Mouse (Mus musculus): Measurements from ENCODE around the gene Tekt4. TPM values are rescaled to one million over a fixed set of nuclear protein-coding genes. Genes with fewer than 3 reads are reported as not detected.

Tekt4 gene
- 2.6 and 3.0 TPM in 2 replicates for polyA plus RNA-seq (2015; fragmentation: Nextera tagmentation; extraction: Ambion mirVana)

GRCm38 (mm10) chr17:25454272-25454671 is at the start of gene Tekt4:
Tekt4 (plus strand) TSS chr17:25454615.
- Histone ChIP-seq H3K27ac (no peak within 1 kb of the TSS), H3K27me3 (no peaks in the 10 kb centered on the region), H3K36me3 (no peaks in the 10 kb centered on the region), H3K4me3 (no peak within 1 kb of the TSS), H3K9me3 (no peaks in the 10 kb centered on the region), H3K9ac (no peak within 1 kb of the TSS), H3K4me2 (no peak within 1 kb of the TSS), H3K4me1 (no peaks in the 10 kb centered on the region)
- no peak for ATAC-seq (ENCODE audit: borderline replicate concordance, extremely low read depth, low FRiP score, low TSS enrichment)
- WGBS, result 47% methylated on average over 2 of the region's 2 CpGs

GRCm38 (mm10) chr17:25405224-25405895 is 49.1 kb upstream of the Tekt4 start:
- 10% methylated on average over 10 of the region's 10 CpGs for WGBS
- Histone ChIP-seq H3K27ac (no peak overlapping the region), H3K36me3 (no peaks in the 10 kb centered on the region), H3K4me2 (no peak overlapping the region), H3K27me3 (no peaks in the 10 kb centered on the region), H3K4me3 (no peak overlapping the region), H3K9me3 (no peaks in the 10 kb centered on the region), H3K4me1 (peaks cover 14% of the 10 kb centered on the region), H3K9ac (no peak overlapping the region)
- peak; percentile 34; the same call in 1 of the 2 replicates for ATAC-seq (ENCODE audit: borderline replicate concordance, extremely low read depth, low FRiP score, low TSS enrichment)

- Histone ChIP-seq H3K4me2 (no peak overlapping the region), H3K4me3 (no peak overlapping the region), H3K9me3 (no peaks in the 10 kb centered on the region), H3K36me3 (no peaks in the 10 kb centered on the region), H3K4me1 (peaks cover 18% of the 10 kb centered on the region), H3K27ac (no peak overlapping the region), H3K9ac (no peak overlapping the region), H3K27me3 (no peaks in the 10 kb centered on the region)
- no peak for ATAC-seq (ENCODE audit: borderline replicate concordance, extremely low read depth, low FRiP score, low TSS enrichment)
- WGBS, result 37% methylated on average over 6 of the region's 6 CpGs
These were observed 48.4 kb upstream of the Tekt4 start for GRCm38 (mm10) chr17:25406011-25406441.

GRCm38 (mm10) chr17:25407352-25407751 is 47.1 kb upstream of the Tekt4 start:
- Histone ChIP-seq H3K4me1 (peaks cover 22% of the 10 kb centered on the region), H3K4me2 (no peak overlapping the region), H3K4me3 (no peak overlapping the region), H3K27me3 (no peaks in the 10 kb centered on the region), H3K9me3 (no peaks in the 10 kb centered on the region), H3K36me3 (no peaks in the 10 kb centered on the region), H3K9ac (no peak overlapping the region), H3K27ac (no peak overlapping the region)
- ATAC-seq (ENCODE audit: borderline replicate concordance, extremely low read depth, low FRiP score, low TSS enrichment), result no peak
- WGBS, result 64% methylated on average over 4 of the region's 4 CpGs

DNA sequence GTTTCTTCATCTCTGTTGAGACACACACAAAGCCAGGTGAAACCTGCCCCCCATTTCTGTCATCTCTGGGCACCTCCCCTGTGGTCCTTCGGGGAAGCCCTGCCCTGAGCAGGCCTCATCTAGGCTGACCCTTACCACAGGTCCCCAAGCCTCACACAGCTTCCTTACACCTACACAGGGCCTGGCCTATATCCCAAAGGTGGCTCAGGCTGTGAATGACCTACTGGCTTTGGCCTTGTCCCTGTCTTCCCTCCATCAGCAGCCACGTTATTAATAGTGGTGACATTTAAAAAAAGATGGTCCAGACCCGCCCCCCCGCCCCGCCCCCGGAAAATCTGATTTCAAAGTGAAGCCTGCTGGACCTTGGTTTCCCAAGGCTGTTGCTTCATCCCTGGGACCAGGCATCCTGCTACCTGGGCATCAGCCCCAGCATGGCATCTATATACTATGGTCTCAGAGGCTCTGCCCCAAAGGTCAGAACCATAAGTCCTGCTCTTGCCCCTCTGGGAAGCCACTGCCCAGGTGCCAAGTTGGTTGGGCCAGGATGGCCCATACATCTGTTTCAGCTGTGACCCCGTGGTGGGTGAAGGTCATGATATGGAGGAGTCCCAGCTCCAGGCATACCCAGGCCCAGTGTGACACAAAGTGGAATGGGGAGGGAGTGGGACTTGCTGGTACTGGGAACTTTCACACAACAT is 46.0 kb upstream of the Tekt4 start:
- no peak overlapping the region for H3K4me3 ChIP-seq
- no peak overlapping the region for H3K9ac ChIP-seq
- H3K9me3 ChIP-seq, result no peaks in the 10 kb centered on the region
- H3K36me3 ChIP-seq, result no peaks in the 10 kb centered on the region
- no peak overlapping the region for H3K27ac ChIP-seq
- no peak for ATAC-seq (ENCODE audit: borderline replicate concordance, extremely low read depth, low FRiP score, low TSS enrichment)
- H3K27me3 ChIP-seq, result no peaks in the 10 kb centered on the region
- no peak overlapping the region for H3K4me2 ChIP-seq
- WGBS, result 82% methylated on average over 7 of the region's 7 CpGs
- peaks cover 22% of the 10 kb centered on the region for H3K4me1 ChIP-seq

DNA sequence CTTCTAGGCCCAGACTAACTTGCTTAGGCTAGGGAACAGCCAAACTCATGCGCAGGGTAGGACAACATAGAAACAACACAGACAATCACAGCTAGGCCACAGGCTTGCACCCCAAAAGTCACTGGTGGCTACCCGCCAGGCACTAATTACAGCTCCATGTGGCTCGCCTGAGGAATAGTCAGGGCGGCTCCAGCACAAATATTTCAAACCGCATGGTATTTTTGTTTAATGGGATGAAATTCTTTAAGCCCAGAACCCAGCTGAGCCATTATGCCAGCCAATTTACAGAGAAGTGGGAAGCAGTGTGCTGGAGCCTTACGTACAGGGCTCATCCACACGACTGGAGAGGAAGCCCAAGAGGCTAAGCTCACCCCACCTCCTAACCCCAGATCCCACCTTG is 44.8 kb upstream of the Tekt4 start:
- Histone ChIP-seq H3K4me3 (no peak overlapping the region), H3K4me2 (no peak overlapping the region), H3K36me3 (no peaks in the 10 kb centered on the region), H3K9me3 (no peaks in the 10 kb centered on the region), H3K27me3 (no peaks in the 10 kb centered on the region), H3K4me1 (peaks cover 28% of the 10 kb centered on the region), H3K9ac (no peak overlapping the region), H3K27ac (no peak overlapping the region)
- no peak for ATAC-seq (ENCODE audit: borderline replicate concordance, extremely low read depth, low FRiP score, low TSS enrichment)
- 63% methylated on average over 7 of the region's 7 CpGs for WGBS

DNA sequence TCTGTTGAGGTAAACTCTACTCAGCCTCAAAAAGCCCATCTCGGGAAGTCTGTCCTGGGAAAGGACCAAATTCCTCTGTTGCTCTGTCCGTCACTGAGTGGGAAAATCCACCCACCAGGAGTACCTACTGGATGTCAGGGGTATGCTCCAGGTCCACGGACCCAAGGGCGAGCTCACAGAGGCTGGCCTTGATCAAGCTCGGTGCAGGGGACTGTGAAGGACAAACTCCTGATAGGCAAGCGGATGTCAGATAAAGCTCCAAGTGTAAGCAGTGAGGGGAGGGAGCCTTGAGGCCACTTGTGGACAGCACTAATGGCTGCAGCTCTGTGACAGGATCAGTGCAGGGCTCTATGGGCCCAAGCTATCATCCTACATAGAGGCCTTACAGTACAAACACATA is 44.2 kb upstream of the Tekt4 start:
- no peak for ATAC-seq (ENCODE audit: borderline replicate concordance, extremely low read depth, low FRiP score, low TSS enrichment)
- Histone ChIP-seq H3K36me3 (no peaks in the 10 kb centered on the region), H3K27ac (no peak overlapping the region), H3K9ac (no peak overlapping the region), H3K4me1 (peaks cover 29% of the 10 kb centered on the region), H3K4me2 (no peak overlapping the region), H3K27me3 (no peaks in the 10 kb centered on the region), H3K9me3 (no peaks in the 10 kb centered on the region), H3K4me3 (no peak overlapping the region)
- WGBS, result 62% methylated on average over 6 of the region's 6 CpGs

DNA sequence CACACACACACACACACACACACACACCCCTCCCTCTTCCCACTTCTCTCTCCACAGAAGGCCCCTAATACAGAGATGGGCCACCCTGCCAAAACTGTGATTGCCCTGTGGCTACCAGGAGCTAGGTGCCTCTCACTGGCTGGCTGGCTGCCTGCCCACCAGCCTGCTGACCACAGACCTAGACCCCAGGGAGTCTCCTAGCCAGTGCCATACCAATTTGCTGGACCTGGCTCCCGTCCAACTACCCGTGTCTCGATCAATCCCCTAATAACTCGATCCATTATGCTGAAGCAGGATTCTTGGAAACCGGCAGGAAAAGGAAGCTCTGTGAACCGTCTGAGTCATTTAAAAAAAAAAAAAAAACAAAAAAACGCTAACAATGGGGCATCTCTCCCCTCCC is 43.6 kb upstream of the Tekt4 start:
- no peak overlapping the region for H3K27ac ChIP-seq

DNA sequence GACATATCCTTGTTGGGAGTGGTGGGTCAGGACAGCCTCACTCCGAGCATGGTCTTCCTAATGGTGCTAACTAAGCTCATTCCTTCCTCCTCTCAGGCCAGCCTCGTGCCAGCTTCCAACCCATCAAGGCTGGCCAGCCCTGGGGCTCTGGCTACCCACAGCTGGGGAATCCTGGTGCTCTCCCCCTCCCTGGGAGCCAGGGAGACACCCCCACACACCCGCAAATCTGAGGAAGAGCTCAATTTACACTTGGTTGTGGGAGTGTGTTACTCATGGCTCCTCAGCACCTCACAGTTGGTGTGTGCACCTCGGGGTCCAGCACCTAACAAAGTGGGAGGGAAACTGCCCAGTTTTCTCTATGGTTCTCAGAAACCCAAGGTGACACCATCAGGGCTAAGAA is 43.2 kb upstream of the Tekt4 start:
- Histone ChIP-seq H3K4me2 (no peak overlapping the region), H3K27ac (no peak overlapping the region), H3K27me3 (no peaks in the 10 kb centered on the region), H3K36me3 (no peaks in the 10 kb centered on the region), H3K4me1 (peaks cover 29% of the 10 kb centered on the region), H3K9me3 (no peaks in the 10 kb centered on the region), H3K4me3 (no peak overlapping the region), H3K9ac (no peak overlapping the region)
- ATAC-seq (ENCODE audit: borderline replicate concordance, extremely low read depth, low FRiP score, low TSS enrichment), result no peak
- WGBS, result 44% methylated on average over 4 of the region's 4 CpGs

More for the DNA sequence above, 43.6 kb upstream of the Tekt4 start:
- WGBS, result 29% methylated on average over 7 of the region's 7 CpGs
- H3K4me3 ChIP-seq, result no peak overlapping the region
- H3K9ac ChIP-seq, result no peak overlapping the region; the same call in 1 of the 2 replicates
- no peak overlapping the region for H3K4me2 ChIP-seq
- no peak for ATAC-seq (ENCODE audit: borderline replicate concordance, extremely low read depth, low FRiP score, low TSS enrichment)
- no peaks in the 10 kb centered on the region for H3K36me3 ChIP-seq
- no peaks in the 10 kb centered on the region for H3K9me3 ChIP-seq
- H3K27me3 ChIP-seq, result no peaks in the 10 kb centered on the region
- peaks cover 29% of the 10 kb centered on the region for H3K4me1 ChIP-seq

- H3K4me3 ChIP-seq, result no peak overlapping the region
- no peak overlapping the region for H3K27ac ChIP-seq
- H3K4me2 ChIP-seq, result no peak overlapping the region
- no peaks in the 10 kb centered on the region for H3K9me3 ChIP-seq
- no peak for ATAC-seq (ENCODE audit: borderline replicate concordance, extremely low read depth, low FRiP score, low TSS enrichment)
- WGBS, result 48% methylated on average over 4 of the region's 4 CpGs
- H3K9ac ChIP-seq, result no peak overlapping the region
- peaks cover 46% of the 10 kb centered on the region for H3K4me1 ChIP-seq
- no peaks in the 10 kb centered on the region for H3K36me3 ChIP-seq
- no peaks in the 10 kb centered on the region for H3K27me3 ChIP-seq
These were observed 40.2 kb upstream of the Tekt4 start for GRCm38 (mm10) chr17:25414209-25414608.

- Histone ChIP-seq H3K4me2 (no peak overlapping the region), H3K36me3 (no peaks in the 10 kb centered on the region), H3K4me3 (no peak overlapping the region), H3K4me1 (peaks cover 53% of the 10 kb centered on the region), H3K27ac (peak overlapping the region; percentile 76), H3K9ac (no peak overlapping the region), H3K9me3 (no peaks in the 10 kb centered on the region), H3K27me3 (no peaks in the 10 kb centered on the region)
- no peak for ATAC-seq (ENCODE audit: borderline replicate concordance, extremely low read depth, low FRiP score, low TSS enrichment)
- WGBS, result 32% methylated on average over 3 of the region's 3 CpGs
These were observed 39.5 kb upstream of the Tekt4 start for GRCm38 (mm10) chr17:25414917-25415316.

DNA sequence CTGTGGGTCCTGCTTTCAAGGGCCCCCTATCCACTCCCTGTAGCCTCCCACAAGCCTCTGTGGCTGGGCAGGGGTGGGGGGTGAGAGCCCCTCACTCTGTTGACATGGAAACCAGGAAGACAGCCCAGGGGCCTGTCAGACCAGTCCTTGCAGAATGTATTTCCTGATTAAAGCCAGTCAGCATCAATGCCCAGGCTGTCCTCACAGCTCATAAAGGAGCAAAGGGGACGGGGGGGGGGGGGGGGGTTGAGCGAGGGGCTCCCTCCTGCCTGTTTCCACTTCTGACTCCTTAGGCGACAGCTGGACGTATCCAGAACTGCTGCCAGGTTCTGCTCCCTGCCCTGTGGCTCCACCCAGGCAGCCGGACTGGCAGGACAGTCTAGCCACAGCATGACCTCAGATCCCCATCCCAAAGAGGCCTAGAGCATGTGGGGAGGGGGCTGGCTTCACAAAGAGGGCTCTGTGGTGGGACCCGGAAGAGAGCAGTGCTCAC is 38.9 kb upstream of the Tekt4 start:
- ATAC-seq (ENCODE audit: borderline replicate concordance, extremely low read depth, low FRiP score, low TSS enrichment), result peak; percentile 62
- Histone ChIP-seq H3K27ac (peak overlapping the region; percentile 76), H3K4me2 (peak overlapping the region; percentile 16; the same call in 1 of the 2 replicates), H3K36me3 (no peaks in the 10 kb centered on the region), H3K9me3 (no peaks in the 10 kb centered on the region), H3K27me3 (no peaks in the 10 kb centered on the region), H3K4me1 (peaks cover 53% of the 10 kb centered on the region), H3K4me3 (no peak overlapping the region), H3K9ac (no peak overlapping the region)
- 5% methylated on average over 4 of the region's 6 CpGs for WGBS
